Mouse (Mus musculus) forebrain, postnatal 0 days (tissue): ENCODE results near the gene Nmt1. TPM values are rescaled to one million over a fixed set of nuclear protein-coding genes. Genes with fewer than 3 reads are reported as not detected.

ENCODE experiments used
- ATAC-seq: fragments of 200-750 bp; cut with Nextera tagmentation; 2 replicates; pipeline ENCODE4 v1.8.0; 2017; ENCODE audit warnings: mild to moderate bottlenecking, moderate library complexity
- DNase-seq: peaks from one replicate; pipeline ENCODE4 v3.0.0-alpha.2; 2015
- H3K27ac ChIP-seq: fragments of 300-500 bp; sonication (generic); 2 replicates; pipeline ENCODE4 v1.5.1; 2014; ENCODE audit warnings: low read depth, mild to moderate bottlenecking, antibody characterized with exemption, low read length, moderate library complexity, mixed read lengths
- H3K27me3 ChIP-seq: fragments of 300-500 bp; sonication (generic); 2 replicates; pipeline ENCODE4 v1.6.1; 2014; ENCODE audit warnings: mild to moderate bottlenecking, low read length, mixed read lengths; ENCODE audit not compliant: insufficient read depth
- H3K36me3 ChIP-seq: fragments of 300-500 bp; sonication (generic); 2 replicates; pipeline ENCODE4 v1.6.1; 2014; ENCODE audit warnings: mild to moderate bottlenecking, moderate library complexity; ENCODE audit not compliant: insufficient read depth
- H3K4me1 ChIP-seq: fragments of 300-500 bp; sonication (generic); 2 replicates; pipeline ENCODE4 v1.6.1; 2014; ENCODE audit warnings: antibody characterized with exemption; ENCODE audit not compliant: insufficient read depth
- H3K4me2 ChIP-seq: fragments of 300-500 bp; sonication (generic); 2 replicates; pipeline ENCODE4 v1.6.1; 2014; ENCODE audit warnings: low read depth, mild to moderate bottlenecking, moderate library complexity
- H3K4me3 ChIP-seq: fragments of 300-500 bp; sonication (generic); 2 replicates; pipeline ENCODE4 v1.5.1; 2014; ENCODE audit warnings: low read depth, low read length, mixed read lengths
- H3K9ac ChIP-seq: fragments of 300-500 bp; sonication (generic); 2 replicates; pipeline ENCODE4 v1.6.1; 2014; ENCODE audit warnings: mild to moderate bottlenecking
- H3K9me3 ChIP-seq: fragments of 300-500 bp; sonication (generic); 2 replicates; pipeline ENCODE4 v1.6.1; 2016; ENCODE audit warnings: low read length
- CTCF ChIP-seq: sonication (generic); IDR thresholded peaks from 2 replicates; pipeline ENCODE4 v1.5.1; 2016; ENCODE audit warnings: antibody characterized with exemption, control low read depth, low read depth
- WGBS: fragments of 180-500 bp; shearing (Covaris S2); extraction: QIAGEN DNeasy Blood & Tissue Kit; methylation state at CpG from one replicate; pipeline ENCODE4 v1.1.7; 2014; 5-methylcytosine and 5-hydroxymethylcytosine counted together
- polyA plus RNA-seq: library from polyadenylated mRNA; unstranded; fragments of >200 nt; fragmentation: Nextera tagmentation; extraction: Ambion mirVana; gene quantifications from 2 replicates; pipeline ENCODE4 v1.2.1, GENCODE M21; 2015
- total RNA-seq: library from RNA; depleted of rRNA; stranded (reverse); fragments of >200 nt; gene quantifications from 2 replicates; pipeline ENCODE4 v1.2.3, GENCODE M21; 2014; rRNA removed

Nmt1 gene
- total RNA-seq (63.2 and 64.1 TPM in 2 replicates), polyA plus RNA-seq (35.0 and 36.7 TPM in 2 replicates)

GRCm38 (mm10) chr11:103028176-103028891 lies at the start of gene Nmt1, which contains the start of gene Dcakd:
TSS of gene Nmt1 (plus strand) at chr11:103028190.
TSS of gene Dcakd (minus strand) at chr11:103028333.
- no peak for TF ChIP-seq CTCF

GRCm38 (mm10) chr11:102981151-102981890 lies 46.7 kb upstream of the Nmt1 start:
- no peaks in the 10 kb centered on the region for H3K36me3 ChIP-seq
- H3K9ac ChIP-seq = no peak overlapping the region
- no peak overlapping the region for H3K27ac ChIP-seq
- WGBS = 63% methylated on average over 10 of the region's 10 CpGs
- H3K4me3 ChIP-seq = no peak overlapping the region
- H3K9me3 ChIP-seq = no peaks in the 10 kb centered on the region
- no peak overlapping the region for H3K4me2 ChIP-seq
- DNase-seq (no peak), ATAC-seq (no peak)
- no peaks in the 10 kb centered on the region for H3K4me1 ChIP-seq
- H3K27me3 ChIP-seq = no peaks in the 10 kb centered on the region
- TF ChIP-seq CTCF = no peak

More at GRCm38 (mm10) chr11:103028176-103028891, at the start of gene Nmt1, which contains the start of gene Dcakd:
- WGBS = under 1% methylated on average over 36 of the region's 36 CpGs
- Histone ChIP-seq H3K4me2 (peak within 1 kb of the TSS; percentile 71), H3K27ac (peak within 1 kb of the TSS; percentile 76), H3K27me3 (no peaks in the 10 kb centered on the region), H3K9ac (peak within 1 kb of the TSS; percentile 60), H3K4me1 (peaks cover 16% of the 10 kb centered on the region), H3K36me3 (no peaks in the 10 kb centered on the region), H3K9me3 (no peaks in the 10 kb centered on the region), H3K4me3 (peak within 1 kb of the TSS; percentile 51)
- ATAC-seq (peak; percentile 98), DNase-seq (peak; percentile 99)

- Histone ChIP-seq H3K27me3 (no peaks in the 10 kb centered on the region), H3K9me3 (no peaks in the 10 kb centered on the region), H3K27ac (no peak overlapping the region), H3K4me1 (no peaks in the 10 kb centered on the region), H3K4me3 (no peak overlapping the region), H3K4me2 (no peak overlapping the region), H3K36me3 (no peaks in the 10 kb centered on the region), H3K9ac (no peak overlapping the region)
- DNase-seq = no peak
- whole genome bisulfite sequencing = 88% methylated on average over 9 of the region's 9 CpGs
- ATAC-seq = no peak
- TF ChIP-seq CTCF = no peak
Measured at GRCm38 (mm10) chr11:102984086-102984485, 43.9 kb upstream of the Nmt1 start.

GRCm38 (mm10) chr11:102984615-102985014 lies 43.4 kb upstream of the Nmt1 start:
- Histone ChIP-seq H3K27me3 (no peaks in the 10 kb centered on the region), H3K4me3 (no peak overlapping the region), H3K27ac (no peak overlapping the region), H3K9ac (no peak overlapping the region), H3K9me3 (no peaks in the 10 kb centered on the region), H3K4me2 (no peak overlapping the region), H3K36me3 (no peaks in the 10 kb centered on the region), H3K4me1 (0 out of 2 replicates have a peak, but pooled peaks cover under 1% of the 10 kb centered on the region)
- ATAC-seq (peak; percentile 47; the same call in 1 of the 2 replicates), DNase-seq (no peak)
- TF ChIP-seq CTCF = no peak
- WGBS = 46% methylated on average over 4 of the region's 4 CpGs

GRCm38 (mm10) chr11:102985160-102985559 lies 42.8 kb upstream of the Nmt1 start:
- no peaks in the 10 kb centered on the region for H3K9me3 ChIP-seq
- 72% methylated on average over 6 of the region's 6 CpGs for WGBS
- no peak for TF ChIP-seq CTCF
- H3K4me2 ChIP-seq = no peak overlapping the region
- DNase-seq = no peak
- H3K27ac ChIP-seq = no peak overlapping the region
- 0 out of 2 replicates have a peak, but pooled peaks cover 4% of the 10 kb centered on the region for H3K4me1 ChIP-seq
- H3K36me3 ChIP-seq = no peaks in the 10 kb centered on the region
- ATAC-seq = no peak
- H3K9ac ChIP-seq = no peak overlapping the region
- H3K27me3 ChIP-seq = no peaks in the 10 kb centered on the region
- H3K4me3 ChIP-seq = no peak overlapping the region

- no peak for TF ChIP-seq CTCF
- Histone ChIP-seq H3K27me3 (peaks cover 8% of the 10 kb centered on the region), H3K9me3 (no peaks in the 10 kb centered on the region), H3K4me3 (peak overlapping the region; percentile 35), H3K9ac (peak overlapping the region; percentile 33; the same call in 1 of the 2 replicates), H3K4me2 (peak overlapping the region; percentile 70), H3K36me3 (peaks cover 9% of the 10 kb centered on the region), H3K27ac (no peak overlapping the region), H3K4me1 (0 out of 2 replicates have a peak, but pooled peaks cover 13% of the 10 kb centered on the region)
- DNase-seq (peak; percentile 22), ATAC-seq (no peak)
- 6% methylated on average over 28 of the region's 28 CpGs for WGBS
Measured at GRCm38 (mm10) chr11:102989641-102990151, 38.3 kb upstream of the Nmt1 start.
